Mouse (Mus musculus): ENCODE results near the gene Rbm38.

DNA sequence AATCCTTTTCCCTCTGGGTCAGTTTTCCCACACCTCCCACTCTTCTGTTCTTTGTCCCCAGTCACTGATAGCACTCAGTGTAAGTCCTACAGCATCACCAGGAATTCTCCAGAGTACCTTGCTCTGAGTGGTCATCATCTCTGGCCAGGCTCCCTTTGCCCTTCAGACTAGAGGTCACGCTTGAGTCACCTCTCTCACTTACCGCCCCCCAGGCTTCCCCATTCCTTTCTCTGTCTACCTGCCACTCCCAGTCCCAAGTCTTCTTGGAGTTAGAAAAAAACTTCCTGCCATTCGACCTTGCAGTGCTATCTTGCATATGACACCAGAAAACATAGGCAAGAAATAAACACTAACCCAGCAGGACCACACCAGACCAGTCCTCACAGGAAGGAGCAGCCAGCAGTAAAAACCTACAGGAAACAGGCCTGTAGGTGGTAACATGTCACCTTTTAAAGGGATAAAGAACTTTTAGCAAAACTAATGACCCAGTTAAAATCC lies 10.0 kb upstream of the Rbm38 start:
- TF ChIP-seq KAT2A (IDR thresholded peaks at IDR 0.05; ENCODE audit: insufficient replicate concordance, low read length), result no peak
- TF ChIP-seq MAZ (IDR thresholded peaks at IDR 0.05; ENCODE audit: low read depth, low read length), result no peak
- TF ChIP-seq POLR2A (IDR thresholded peaks at IDR 0.05; ENCODE audit: low read depth, low read length), result no peak
- TF ChIP-seq TCF12 (IDR thresholded peaks at IDR 0.05; ENCODE audit: low read depth, low read length), result no peak
- TF ChIP-seq MYC (IDR thresholded peaks at IDR 0.05; ENCODE audit: low read depth, low read length), result no peak
- TF ChIP-seq SIN3A (IDR thresholded peaks at IDR 0.05; ENCODE audit: low read length), result no peak
